Mouse (Mus musculus): ENCODE measurements around the gene AW822073.
"Not testable (repeated sequence)": the region's sequence is repeated elsewhere in the genome, so short reads cannot be mapped to it uniquely, and the experiment has no call there.

AW822073 gene

GRCm38 (mm10) chr10:58224827-58225785, at the start of gene AW822073:
TSS of gene AW822073 (minus strand) at chr10:58224930.
- DNase-seq = peak; percentile 34

GRCm38 (mm10) chr10:58258466-58258865, 33.7 kb upstream of the AW822073 start:
- DNase-seq = no peak

GRCm38 (mm10) chr10:58255954-58256353, 31.2 kb upstream of the AW822073 start:
- no peak for DNase-seq

GRCm38 (mm10) chr10:58255213-58255892, 30.6 kb upstream of the AW822073 start, which contains the start of gene Gcc2:
TSS of gene Gcc2 (plus strand) at chr10:58255497.
- DNase-seq = peak; percentile 92

GRCm38 (mm10) chr10:58254635-58255175, 30.0 kb upstream of the AW822073 start:
- no peak for DNase-seq

GRCm38 (mm10) chr10:58249535-58249934, 24.8 kb upstream of the AW822073 start:
- DNase-seq = no peak

- DNase-seq = peak; percentile 50
Observed at GRCm38 (mm10) chr10:58238984-58239740, 14.4 kb upstream of the AW822073 start.

GRCm38 (mm10) chr10:58236613-58237012, 11.9 kb upstream of the AW822073 start, which contains the start of gene Gm4981:
TSS of gene Gm4981 (minus strand) at chr10:58236701.
- DNase-seq = no peak

GRCm38 (mm10) chr10:58234985-58235384, 10.3 kb upstream of the AW822073 start:
- DNase-seq = not testable (repeated sequence)

GRCm38 (mm10) chr10:58233740-58234121, 9.0 kb upstream of the AW822073 start:
- not testable (repeated sequence) for DNase-seq

GRCm38 (mm10) chr10:58233054-58233739, 8.5 kb upstream of the AW822073 start:
- DNase-seq = not testable (repeated sequence)

- not testable (repeated sequence) for DNase-seq
Observed at GRCm38 (mm10) chr10:58232641-58232969, 7.9 kb upstream of the AW822073 start, which contains the start of gene Duxf3. TSS of gene Duxf3 (minus strand) at chr10:58232675.

GRCm38 (mm10) chr10:58231779-58232640, 7.3 kb upstream of the AW822073 start:
- peak; percentile 72 for DNase-seq

- peak; percentile 44 for DNase-seq
Observed at GRCm38 (mm10) chr10:58231088-58231487, 6.4 kb upstream of the AW822073 start.

- DNase-seq = not testable (repeated sequence)
Observed at GRCm38 (mm10) chr10:58230021-58230420, 5.3 kb upstream of the AW822073 start.

- peak; percentile 46 for DNase-seq
Observed at GRCm38 (mm10) chr10:58227798-58228197, 3.1 kb upstream of the AW822073 start.

GRCm38 (mm10) chr10:58226357-58226756, 1.6 kb upstream of the AW822073 start:
- not testable (repeated sequence) for DNase-seq

- DNase-seq = peak; percentile 65
Observed at GRCm38 (mm10) chr10:58223972-58224805, 541 bp downstream of the AW822073 start.

GRCm38 (mm10) chr10:58223161-58223560, 1.6 kb downstream of the AW822073 start:
- not testable (repeated sequence) for DNase-seq

GRCm38 (mm10) chr10:58221571-58221970, 3.2 kb downstream of the AW822073 start:
- peak; percentile 26 for DNase-seq

All from cerebellum, adult 11-12 months (tissue).